Mouse (Mus musculus) limb, embryonic 11.5 days (tissue): ENCODE results near the gene Atl1. TPM values are rescaled to one million over a fixed set of nuclear protein-coding genes. Genes with fewer than 3 reads are reported as not detected.

ENCODE experiments used
- ATAC-seq: fragments of 200-750 bp; cut with Nextera tagmentation; 2 replicates; pipeline ENCODE4 v1.8.0; 2017; ENCODE audit warnings: low read depth; ENCODE audit not compliant: insufficient number of reproducible peaks, low FRiP score, low TSS enrichment
- DNase-seq: peaks from one replicate; pipeline ENCODE4 v3.0.0-alpha.2; 2015; ENCODE audit warnings: low spot score
- H3K27ac ChIP-seq: fragments of 300-500 bp; sonication (generic); replicated peaks from 2 replicates; pipeline ENCODE4 v1.5.1; 2014; ENCODE audit warnings: low read depth, mild to moderate bottlenecking, low read length
- H3K27me3 ChIP-seq: fragments of 300-500 bp; sonication (generic); 2 replicates; pipeline ENCODE4 v1.6.1; 2014; ENCODE audit warnings: mild to moderate bottlenecking, low read length, mixed read lengths; ENCODE audit not compliant: control insufficient read depth, insufficient read depth
- H3K36me3 ChIP-seq: fragments of 300-500 bp; sonication (generic); 2 replicates; pipeline ENCODE4 v1.6.1; 2014; ENCODE audit warnings: mild to moderate bottlenecking, low read length, moderate library complexity, mixed read lengths; ENCODE audit not compliant: control insufficient read depth, insufficient read depth
- H3K4me1 ChIP-seq: fragments of 300-500 bp; sonication (generic); 2 replicates; pipeline ENCODE4 v1.6.1; 2014; ENCODE audit warnings: low read length, mixed read lengths; ENCODE audit not compliant: control insufficient read depth, insufficient read depth
- H3K4me2 ChIP-seq: fragments of 300-500 bp; sonication (generic); 2 replicates; pipeline ENCODE4 v1.6.1; 2014; ENCODE audit warnings: low read depth, mild to moderate bottlenecking, moderate library complexity; ENCODE audit not compliant: severe bottlenecking
- H3K4me3 ChIP-seq: fragments of 300-500 bp; sonication (generic); 2 replicates; pipeline ENCODE4 v1.5.1; 2014; ENCODE audit warnings: low read depth, low read length
- H3K9ac ChIP-seq: fragments of 300-500 bp; sonication (generic); 2 replicates; pipeline ENCODE4 v1.6.1; 2014; ENCODE audit warnings: mild to moderate bottlenecking, low read length
- H3K9me3 ChIP-seq: fragments of 300-500 bp; sonication (generic); 2 replicates; pipeline ENCODE4 v1.6.1; 2016; ENCODE audit warnings: low read length; ENCODE audit not compliant: control insufficient read depth
- WGBS: fragments of 180-500 bp; shearing (Covaris S2); extraction: QIAGEN DNeasy Blood & Tissue Kit; methylation state at CpG from one replicate; pipeline ENCODE4 v1.1.7; 2014; 5-methylcytosine and 5-hydroxymethylcytosine counted together
- polyA plus RNA-seq: library from polyadenylated mRNA; unstranded; fragments of >200 nt; fragmentation: Nextera tagmentation; extraction: Ambion mirVana; gene quantifications from 2 replicates; pipeline ENCODE4 v1.2.1, GENCODE M21; 2014

The Atl1 gene
- polyA plus RNA-seq, 1 experiment from 2014 or later = 2.9 TPM

DNA sequence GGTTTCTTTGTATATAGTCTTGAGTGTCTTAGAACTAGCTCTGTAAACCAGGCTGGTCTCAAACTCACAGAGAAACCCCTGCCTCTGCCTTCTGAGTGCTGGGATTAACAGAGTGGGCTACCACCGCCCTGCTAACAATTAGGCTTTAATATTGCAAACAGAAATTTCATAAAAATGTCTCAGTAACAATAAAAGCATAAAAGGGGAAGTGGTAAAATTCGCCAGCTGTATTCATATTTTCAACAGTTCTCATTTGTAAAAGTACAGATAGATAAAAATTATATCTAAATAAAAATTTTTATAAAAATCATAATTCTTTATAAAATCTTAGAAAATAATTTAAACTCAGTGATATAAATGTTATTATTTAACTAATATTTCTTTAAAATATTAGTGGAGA is 38.5 kb upstream of the Atl1 start:
- no peaks in the 10 kb centered on the region for H3K36me3 ChIP-seq
- H3K27ac ChIP-seq = no peak overlapping the region
- no peak overlapping the region for H3K9ac ChIP-seq
- no peaks in the 10 kb centered on the region for H3K9me3 ChIP-seq
- DNase-seq = no peak
- no peaks in the 10 kb centered on the region for H3K27me3 ChIP-seq
- H3K4me1 ChIP-seq = no peaks in the 10 kb centered on the region
- no peak overlapping the region for H3K4me3 ChIP-seq
- ATAC-seq = no peak
- H3K4me2 ChIP-seq = no peak overlapping the region
- 92% methylated on average over 2 of the region's 2 CpGs for WGBS

- no peak for DNase-seq
- ATAC-seq = no peak
- H3K27me3 ChIP-seq = no peaks in the 10 kb centered on the region
- no peaks in the 10 kb centered on the region for H3K4me1 ChIP-seq
- H3K36me3 ChIP-seq = no peaks in the 10 kb centered on the region
- no peak overlapping the region for H3K4me2 ChIP-seq
- no peaks in the 10 kb centered on the region for H3K9me3 ChIP-seq
- 96% methylated on average over 12 of the region's 12 CpGs for WGBS
- H3K9ac ChIP-seq = no peak overlapping the region
- H3K27ac ChIP-seq = no peak overlapping the region
- no peak overlapping the region for H3K4me3 ChIP-seq
Measured at GRCm38 (mm10) chr12:69855641-69856300, 36.6 kb upstream of the Atl1 start.

DNA sequence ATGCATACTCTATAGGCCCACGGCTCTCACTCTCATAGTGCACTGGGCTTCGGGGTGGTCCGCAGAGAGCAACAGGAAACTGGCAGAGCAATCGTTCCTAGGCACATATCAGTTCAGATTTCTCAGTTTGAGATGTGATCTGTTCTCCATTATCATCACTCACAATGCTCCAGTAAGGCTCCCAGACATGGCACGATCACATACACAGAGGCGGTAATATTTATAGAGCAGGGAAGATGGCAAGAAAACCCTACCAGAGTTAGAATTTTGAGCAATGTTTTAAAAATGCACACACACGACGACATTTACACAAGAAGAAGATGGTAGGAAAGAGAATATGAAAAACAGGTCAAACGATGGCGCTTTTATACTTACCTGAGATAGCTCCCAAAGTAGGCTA is 36.0 kb upstream of the Atl1 start:
- Histone ChIP-seq H3K4me1 (no peaks in the 10 kb centered on the region), H3K36me3 (no peaks in the 10 kb centered on the region), H3K27ac (no peak overlapping the region), H3K27me3 (no peaks in the 10 kb centered on the region), H3K9ac (no peak overlapping the region), H3K9me3 (no peaks in the 10 kb centered on the region), H3K4me2 (no peak overlapping the region), H3K4me3 (no peak overlapping the region)
- ATAC-seq = no peak
- no peak for DNase-seq
- 95% methylated on average over 10 of the region's 10 CpGs for WGBS

- DNase-seq (no peak), ATAC-seq (no peak)
- Histone ChIP-seq H3K4me2 (no peak overlapping the region), H3K27me3 (no peaks in the 10 kb centered on the region), H3K36me3 (no peaks in the 10 kb centered on the region), H3K27ac (no peak overlapping the region), H3K9me3 (no peaks in the 10 kb centered on the region), H3K4me1 (no peaks in the 10 kb centered on the region), H3K9ac (no peak overlapping the region), H3K4me3 (no peak overlapping the region)
- 92% methylated on average over 2 of the region's 2 CpGs for WGBS
Measured at GRCm38 (mm10) chr12:69857597-69857996, 34.8 kb upstream of the Atl1 start.

DNA sequence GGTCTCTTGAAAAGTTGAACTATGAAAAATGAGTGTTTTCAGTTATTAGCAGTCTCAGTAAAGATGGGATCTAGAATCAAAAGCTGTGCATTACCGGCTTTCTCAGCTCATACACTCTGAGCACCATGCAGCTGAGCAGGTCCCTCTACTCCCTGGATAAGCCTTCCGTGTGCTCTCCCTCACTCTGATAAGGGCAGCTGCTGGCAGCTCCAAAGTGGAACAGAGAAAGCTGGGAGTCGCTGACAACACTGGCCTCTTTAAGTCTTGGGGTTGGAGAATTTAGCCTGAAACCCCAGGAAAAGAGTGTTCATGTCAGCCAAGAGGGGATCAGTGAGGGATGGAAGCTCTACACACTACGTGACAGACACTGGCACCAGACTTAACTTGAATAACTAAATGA is 33.6 kb upstream of the Atl1 start:
- Histone ChIP-seq H3K27ac (no peak overlapping the region), H3K4me1 (no peaks in the 10 kb centered on the region), H3K36me3 (no peaks in the 10 kb centered on the region), H3K4me3 (no peak overlapping the region), H3K9ac (no peak overlapping the region), H3K4me2 (no peak overlapping the region), H3K9me3 (no peaks in the 10 kb centered on the region), H3K27me3 (no peaks in the 10 kb centered on the region)
- ATAC-seq = no peak
- no peak for DNase-seq
- 91% methylated on average over 4 of the region's 4 CpGs for WGBS

- Histone ChIP-seq H3K27me3 (no peaks in the 10 kb centered on the region), H3K4me2 (no peak overlapping the region), H3K36me3 (no peaks in the 10 kb centered on the region), H3K4me3 (no peak overlapping the region), H3K4me1 (no peaks in the 10 kb centered on the region), H3K9ac (no peak overlapping the region), H3K27ac (no peak overlapping the region), H3K9me3 (no peaks in the 10 kb centered on the region)
- no peak for ATAC-seq
- 82% methylated on average over 5 of the region's 5 CpGs for WGBS
- no peak for DNase-seq
Measured at GRCm38 (mm10) chr12:69863505-69863904, 28.9 kb upstream of the Atl1 start.

DNA sequence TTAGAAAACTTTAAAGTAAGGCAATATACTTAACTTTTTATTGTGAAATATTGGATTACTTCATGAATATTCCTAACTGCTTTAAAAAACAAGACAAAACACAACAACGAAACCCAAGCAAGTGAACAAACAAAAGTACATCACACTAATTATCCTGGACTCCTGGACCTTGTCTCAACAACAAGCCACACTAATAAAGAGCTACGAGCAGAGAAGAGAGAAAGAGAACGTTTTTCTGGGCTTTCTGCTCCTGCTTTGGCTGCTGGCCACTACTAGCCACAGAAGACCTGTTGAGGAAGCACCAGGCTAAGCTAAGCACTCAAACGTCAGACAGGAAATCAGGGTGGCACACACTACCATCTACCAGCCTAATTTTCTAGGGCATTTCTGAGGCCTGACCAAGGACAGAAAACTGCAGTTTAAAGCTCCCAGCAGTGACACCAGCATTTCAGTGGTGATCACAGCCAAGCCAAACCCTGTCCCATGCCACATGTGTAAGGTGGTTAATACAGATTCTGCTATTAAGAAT is 28.2 kb upstream of the Atl1 start:
- Histone ChIP-seq H3K36me3 (no peaks in the 10 kb centered on the region), H3K9me3 (no peaks in the 10 kb centered on the region), H3K27ac (no peak overlapping the region), H3K4me2 (no peak overlapping the region), H3K4me3 (no peak overlapping the region), H3K27me3 (no peaks in the 10 kb centered on the region), H3K4me1 (no peaks in the 10 kb centered on the region), H3K9ac (no peak overlapping the region)
- WGBS = 67% methylated on average over 4 of the region's 4 CpGs
- ATAC-seq (no peak), DNase-seq (no peak)

DNA sequence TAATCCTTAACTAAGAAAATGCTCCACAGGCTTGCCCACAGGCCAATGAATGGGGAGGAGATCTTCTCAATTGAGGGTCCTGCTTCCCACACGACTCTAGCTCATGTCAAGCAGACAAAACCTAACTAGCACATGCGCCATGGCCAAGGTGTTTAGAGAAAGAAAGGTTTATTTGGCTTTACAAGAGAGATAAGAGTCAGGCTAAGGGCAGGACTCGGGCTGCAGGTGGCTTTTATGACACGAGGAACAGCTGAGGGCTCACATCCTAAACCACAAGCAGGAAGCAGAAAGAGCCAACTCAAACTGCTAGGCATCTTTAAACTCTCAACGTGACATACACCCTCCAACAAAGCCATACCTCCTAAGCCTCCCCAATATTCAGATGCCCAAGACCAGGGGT is 25.1 kb upstream of the Atl1 start:
- Histone ChIP-seq H3K9ac (no peak overlapping the region), H3K27ac (no peak overlapping the region), H3K27me3 (no peaks in the 10 kb centered on the region), H3K36me3 (peaks cover 7% of the 10 kb centered on the region), H3K4me3 (no peak overlapping the region), H3K9me3 (no peaks in the 10 kb centered on the region), H3K4me2 (no peak overlapping the region), H3K4me1 (no peaks in the 10 kb centered on the region)
- DNase-seq = no peak
- no peak for ATAC-seq
- whole genome bisulfite sequencing = 81% methylated on average over 5 of the region's 5 CpGs

DNA sequence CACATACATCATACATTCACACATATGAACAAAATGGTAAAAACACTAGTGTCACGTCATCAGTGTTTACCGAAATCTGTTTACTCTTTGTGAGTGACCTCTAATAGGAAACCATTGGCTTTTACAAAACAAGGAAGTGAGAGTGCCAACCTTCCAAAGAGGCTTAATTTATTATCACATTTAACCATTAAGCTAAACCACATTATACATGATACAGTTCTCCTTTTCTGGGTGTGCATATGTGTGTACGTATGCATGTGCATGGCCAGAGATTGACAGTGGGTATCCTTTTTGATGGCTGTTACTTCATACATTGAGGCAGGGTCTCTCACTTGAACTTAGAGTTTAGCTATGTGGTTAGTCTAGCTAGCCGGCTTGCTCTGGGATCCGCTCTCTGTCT is 20.8 kb upstream of the Atl1 start:
- 91% methylated on average over 5 of the region's 5 CpGs for WGBS
- no peak for DNase-seq
- Histone ChIP-seq H3K9me3 (no peaks in the 10 kb centered on the region), H3K27me3 (no peaks in the 10 kb centered on the region), H3K4me1 (no peaks in the 10 kb centered on the region), H3K4me2 (no peak overlapping the region), H3K9ac (no peak overlapping the region), H3K36me3 (peaks cover 7% of the 10 kb centered on the region), H3K27ac (no peak overlapping the region), H3K4me3 (no peak overlapping the region)
- no peak for ATAC-seq
